8 mouse cellular contexts compared by ENCODE assay signal in genomic region chr17:8310838-8311614, GRCm38 (mm10). TPM values are rescaled to one million over a fixed set of nuclear protein-coding genes. Genes with fewer than 3 reads are reported as not detected.
DNase-seq lines count a peak whose midpoint lies in the region; ATAC-seq and TF ChIP-seq lines count a peak whose summit lies in the region.

TSS of gene Sft2d1 (plus strand) at chr17:8311102.

- H3K4me3 ChIP-seq in hindbrain, embryonic 14.5 days (replicated peaks; ENCODE audit: low read length) = peak within 1 kb of the TSS; percentile 68

- peak within 1 kb of the TSS; percentile 61 for H3K4me2 ChIP-seq in hindbrain, embryonic 14.5 days (replicated peaks)

- POLR2A ChIA-PET in Patski (lab: Charles Lee) = no interaction called here

- DNase-seq in Patski (ENCODE audit: low read depth, low spot score) = peak; percentile 60
- peak; percentile 98 for DNase-seq in cerebellum, postnatal 14 days
- DNase-seq in frontal cortex, postnatal 25 days (ENCODE audit: low spot score in 2 of 2) = peak; percentile 96 to 98
- DNase-seq in hindbrain, embryonic 14.5 days (ENCODE audit: low spot score) = peak; percentile 99
- DNase-seq in layer of hippocampus, postnatal 36 days = peak; percentile 97 to 98
- DNase-seq in lung, postnatal 36 days = peak; percentile 98
- peak; percentile 98 for DNase-seq in retina, postnatal 1 day
- peak; percentile 94 to 96 for DNase-seq in urinary bladder, adult 18-20 months (ENCODE audit: low spot score in 2 of 2)

- H3K9ac ChIP-seq in hindbrain, embryonic 14.5 days = peak within 1 kb of the TSS; percentile 76

- in situ Hi-C loops in Patski (cut with MboI; ENCODE audit: low pct_unique_long_range_greater_than_20kb) = loop anchor here (5.0 kb wide), 2 partner anchors 34 to 61 kb away; no protein-coding TSS in a partner anchor

- H3K36me3 ChIP-seq in hindbrain, embryonic 14.5 days (replicated peaks; ENCODE audit: control insufficient read depth, insufficient read depth) = no peaks in the 10 kb centered on the region

- no peaks in the 10 kb centered on the region for H3K27me3 ChIP-seq in Patski
- H3K27me3 ChIP-seq in hindbrain, embryonic 14.5 days (ENCODE audit: control insufficient read depth, insufficient read depth, low read length) = no peaks in the 10 kb centered on the region

- WGBS in hindbrain, embryonic 14.5 days = under 1% methylated on average over 38 of the region's 54 CpGs

- TF ChIP-seq CTCF in Patski (IDR thresholded peaks at IDR 0.05) = no peak

- peak; percentile 84 for ATAC-seq in Patski
- peak; percentile 95 for ATAC-seq in hindbrain, embryonic 14.5 days (ENCODE audit: low FRiP score)

- no peaks in the 10 kb centered on the region for H3K9me3 ChIP-seq in hindbrain, embryonic 14.5 days (ENCODE audit: control insufficient read depth, low read length)

- peaks cover 18% of the 10 kb centered on the region for H3K4me1 ChIP-seq in hindbrain, embryonic 14.5 days (replicated peaks; ENCODE audit: control insufficient read depth, insufficient read depth, low read length)

- peak within 1 kb of the TSS; percentile 75 for H3K27ac ChIP-seq in hindbrain, embryonic 14.5 days

- CTCF ChIA-PET in Patski (lab: Charles Lee) = interaction anchor here (1.3 kb wide), 1 partner anchor 46 kb away, joined by 5 read pairs; no protein-coding TSS in a partner anchor

RNA-seq across cellular contexts. Expression of gene Sft2d1, which starts in this region (rescaled TPM):
- polyA plus RNA-seq in Patski (2021) = 61.2 TPM
- polyA plus RNA-seq in hindbrain, embryonic 14.5 days (2014; fragmentation: Nextera tagmentation; extraction: Ambion mirVana) = 152 and 175 TPM in 2 replicates
- total RNA-seq in layer of hippocampus, postnatal 36 days (2021) = 10 to 100 TPM; 62.9 to 65.1 TPM

Comparison
In these comparisons a context has a peak if more than half of its experiments do, and no peak if none do; other contexts are left out.
1. Peak in every context shown above with its lines: DNase-seq, ATAC-seq, H3K4me3 ChIP-seq and H3K27ac ChIP-seq.